Mouse (Mus musculus) CH12.LX (cell line): ENCODE data around the gene Fam102b. TPM values are rescaled to one million over a fixed set of nuclear protein-coding genes. Genes with fewer than 3 reads are reported as not detected.

Source experiments
- DNase-seq: peaks from one replicate; pipeline ENCODE4 v3.0.0-alpha.2; 2013; ENCODE audit errors: extremely low read depth
- H3K27ac ChIP-seq: 2 replicates; pipeline ENCODE4 v1.5.1; 2012; ENCODE audit warnings: low read depth, mild to moderate bottlenecking, control low read depth, moderate library complexity; ENCODE audit not compliant: insufficient read depth
- H3K27me3 ChIP-seq: replicated peaks from 2 replicates; pipeline ENCODE3; 2012; ENCODE audit warnings: inconsistent platforms
- H3K36me3 ChIP-seq, 2 experiments: replicated peaks in 1 of 2; 2 replicates each; pipeline versions ENCODE3 to v1.6.1; 2012; ENCODE audit warnings: inconsistent platforms in 1 of 2, low read length in 1 of 2, mild to moderate bottlenecking in 1 of 2, mixed read lengths in 1 of 2, moderate library complexity in 1 of 2; ENCODE audit not compliant: control insufficient read depth in 1 of 2, insufficient read depth in 1 of 2
- H3K4me1 ChIP-seq, 2 experiments: 2 replicates each; pipeline ENCODE4 v1.6.1; 2012; ENCODE audit warnings: inconsistent platforms in 1 of 2, moderate library complexity in 1 of 2; ENCODE audit not compliant: insufficient read depth in 2 of 2, control insufficient read depth in 1 of 2
- H3K4me2 ChIP-seq: 2 replicates; pipeline ENCODE4 v1.6.1; 2012; ENCODE audit warnings: low read depth, mild to moderate bottlenecking, control low read depth; ENCODE audit not compliant: poor library complexity, insufficient read depth, severe bottlenecking
- H3K4me3 ChIP-seq, 3 experiments: fragments of 150-350 bp in 1 of 3; sonication (generic) in 1 of 3; replicated peaks in 1 of 3; 2 replicates each; pipeline versions ENCODE3 to v1.5.1; 2011 to 2012; ENCODE audit warnings: low read depth in 2 of 3, low read length in 2 of 3, mild to moderate bottlenecking in 2 of 3, moderate library complexity in 2 of 3, control low read depth in 1 of 3, improper control_type of control experiment in 1 of 3, inconsistent platforms in 1 of 3, mixed read lengths in 1 of 3; ENCODE audit not compliant: poor library complexity in 1 of 3
- H3K79me2 ChIP-seq: replicated peaks from 2 replicates; pipeline ENCODE4 v1.6.1; 2012; ENCODE audit warnings: mild to moderate bottlenecking, moderate library complexity; ENCODE audit not compliant: control insufficient read depth, poor library complexity, insufficient read depth, severe bottlenecking; ENCODE audit errors: extremely low read depth
- H3K9ac ChIP-seq: 2 replicates; pipeline ENCODE4 v1.6.1; 2012; ENCODE audit warnings: low read depth, mild to moderate bottlenecking, control low read depth, moderate library complexity; ENCODE audit not compliant: insufficient read depth
- H3K9me3 ChIP-seq: replicated peaks from 2 replicates; pipeline ENCODE3; 2012; ENCODE audit warnings: low read length, inconsistent platforms, mixed read lengths
- BHLHE40 ChIP-seq: IDR thresholded peaks from 2 replicates; pipeline ENCODE4 v1.6.1; 2011; ENCODE audit warnings: mild to moderate bottlenecking, low read depth, low read length, improper control_type of control experiment
- CHD1 ChIP-seq: IDR thresholded peaks from 2 replicates; pipeline ENCODE4 v1.6.1; 2012; ENCODE audit warnings: low read depth, low read length, improper control_type of control experiment, inconsistent platforms
- CHD2 ChIP-seq: IDR thresholded peaks from 2 replicates; pipeline ENCODE4 v1.6.1; 2011; ENCODE audit warnings: low read length, improper control_type of control experiment
- E2F4 ChIP-seq: IDR thresholded peaks from 2 replicates; pipeline ENCODE4 v1.6.1; 2011; ENCODE audit warnings: low read depth, low read length, improper control_type of control experiment; ENCODE audit not compliant: insufficient replicate concordance
- ELF1 ChIP-seq: IDR thresholded peaks from 2 replicates; pipeline ENCODE4 v1.6.1; 2014; ENCODE audit warnings: low read depth, mild to moderate bottlenecking, inconsistent platforms, low read length, improper control_type of control experiment
- IRF4 ChIP-seq: IDR thresholded peaks from 2 replicates; pipeline ENCODE4 v1.6.1; 2014; ENCODE audit warnings: low read depth, mild to moderate bottlenecking, inconsistent platforms, low read length, improper control_type of control experiment
- MAZ ChIP-seq: IDR thresholded peaks from 2 replicates; pipeline ENCODE4 v1.6.1; 2012; ENCODE audit warnings: low read depth, mild to moderate bottlenecking, inconsistent platforms, low read length, improper control_type of control experiment, moderate library complexity
- MEF2A ChIP-seq: IDR thresholded peaks from 2 replicates; pipeline ENCODE4 v1.6.1; 2014; ENCODE audit warnings: low read depth, mild to moderate bottlenecking, inconsistent platforms, low read length, improper control_type of control experiment, borderline replicate concordance
- POLR2A ChIP-seq: IDR thresholded peaks from 2 replicates; pipeline ENCODE4 v1.6.1; 2011; ENCODE audit warnings: low read depth, mild to moderate bottlenecking, improper control_type of control experiment, low read length
- RAD21 ChIP-seq: IDR thresholded peaks from 2 replicates; pipeline ENCODE4 v1.6.1; 2011; ENCODE audit warnings: low read depth, mild to moderate bottlenecking, low read length, improper control_type of control experiment, moderate library complexity
- RCOR1 ChIP-seq: conservative IDR thresholded peaks from 2 replicates; pipeline ENCODE4 v1.6.1; 2012; ENCODE audit warnings: low read depth, mild to moderate bottlenecking, inconsistent platforms, low read length, improper control_type of control experiment
- TBP ChIP-seq: conservative IDR thresholded peaks from 2 replicates; pipeline ENCODE4 v1.6.1; 2011; ENCODE audit warnings: low read depth, low read length, improper control_type of control experiment
- UBTF ChIP-seq: IDR thresholded peaks from 2 replicates; pipeline ENCODE4 v1.6.1; 2012; ENCODE audit warnings: low read depth, mild to moderate bottlenecking, inconsistent platforms, low read length, improper control_type of control experiment, moderate library complexity
- USF1 ChIP-seq: IDR thresholded peaks from 2 replicates; pipeline ENCODE4 v1.6.1; 2014; ENCODE audit warnings: low read depth, mild to moderate bottlenecking, inconsistent platforms, low read length, improper control_type of control experiment
- ZKSCAN1 ChIP-seq: IDR thresholded peaks from 2 replicates; pipeline ENCODE4 v1.6.1; 2012; ENCODE audit warnings: low read depth, inconsistent platforms, low read length, improper control_type of control experiment, borderline replicate concordance
- ZNF384 ChIP-seq: IDR thresholded peaks from 2 replicates; pipeline ENCODE4 v1.6.1; 2012; ENCODE audit warnings: low read depth, low read length, improper control_type of control experiment, inconsistent platforms
- dilution Hi-C: fragments of 300-500 bp; cut with MboI; formaldehyde crosslinking; loops from 2 replicates; pipeline ENCODE4 v1.14.3; 2020; ENCODE audit warnings: low sequenced_read_pairs; ENCODE audit not compliant: extremely low pct_unique_long_range_greater_than_20kb, extremely low pct_ligation_motif_present
- in situ Hi-C: fragments of 300-500 bp; cut with MboI; formaldehyde crosslinking; loops from 3 replicates; pipeline ENCODE4 v1.14.3; 2019; ENCODE audit warnings: low sequenced_read_pairs, low pct_ligation_motif_present, low pct_unique_long_range_greater_than_20kb, mixed read lengths
- polyA plus RNA-seq: library from polyadenylated mRNA; unstranded; fragments of >175 nt; gene quantifications from 2 replicates; pipeline ENCODE4 v1.2.1, GENCODE M21; 2012; ENCODE audit warnings: low read depth; ENCODE audit not compliant: insufficient read length
- total RNA-seq, 2 experiments: library from RNA; depleted of rRNA; stranded (reverse); fragments of 300-350 nt in 1 of 2; fragments of >200 nt in 1 of 2; gene quantifications; 2 replicates each; pipeline ENCODE4 v1.2.3; 2012 to 2014

Gene Fam102b
- total and polyA plus RNA-seq, 3 experiments = 2.8 to 6.2 (median 4.3) TPM

GRCm38 (mm10) chr3:108961226-108961625 is 66.2 kb downstream of the Fam102b start:
- dilution Hi-C loops = no loop called here

DNA sequence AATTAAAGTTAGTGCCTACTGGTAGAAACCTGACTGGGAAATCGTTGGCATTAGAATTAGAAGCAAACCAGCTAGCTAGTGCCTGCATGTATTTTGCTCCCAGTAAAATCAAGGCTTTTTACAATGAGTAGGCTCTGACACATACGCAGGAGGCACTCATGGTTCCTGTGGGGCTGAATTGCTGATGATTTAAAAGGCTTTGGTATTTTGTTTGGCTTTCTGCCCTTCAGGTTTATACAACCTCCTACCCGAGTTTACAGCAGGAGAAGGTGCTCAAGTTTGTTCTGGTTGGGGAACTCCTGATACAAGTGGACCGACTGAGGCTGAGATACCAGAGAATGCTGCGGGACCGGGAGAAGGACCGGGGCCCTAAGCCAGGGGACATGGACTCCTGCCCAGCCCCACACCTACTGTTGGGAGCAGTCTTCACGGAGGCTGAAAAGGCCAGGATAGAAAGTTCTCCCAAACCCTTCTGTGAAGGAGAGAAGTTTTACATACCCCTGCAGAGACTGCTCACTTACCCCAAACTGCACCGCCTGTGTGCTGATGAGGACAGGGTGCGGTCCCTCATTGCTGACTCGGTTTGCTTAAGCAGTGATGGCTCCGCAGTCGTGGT is 67.6 kb downstream of the Fam102b start:
- TF ChIP-seq TBP = no peak
- TF ChIP-seq MEF2A = no peak
- TF ChIP-seq ZKSCAN1 = no peak
- no peak for TF ChIP-seq USF1
- no peak for TF ChIP-seq ELF1
- no peak for TF ChIP-seq CHD1
- TF ChIP-seq E2F4 = no peak
- TF ChIP-seq UBTF = no peak
- no peak overlapping the region for H3K27ac ChIP-seq

More at GRCm38 (mm10) chr3:108961226-108961625, 66.2 kb downstream of the Fam102b start:
- Histone ChIP-seq H3K27ac (no peak overlapping the region), H3K4me2 (no peak overlapping the region), H3K4me3 (no peak overlapping the region), H3K79me2 (no peaks in the 10 kb centered on the region), H3K27me3 (no peaks in the 10 kb centered on the region), H3K9me3 (no peaks in the 10 kb centered on the region), H3K36me3 (no peaks in the 10 kb centered on the region), H3K9ac (no peak overlapping the region), H3K4me1 (no peaks in the 10 kb centered on the region; a peak in 1 of 4 replicates)
- in situ Hi-C loops = no loop called here
- no peak for TF ChIP-seq POLR2A
- TF ChIP-seq ZNF384 = no peak
- no peak for TF ChIP-seq BHLHE40
- no peak for TF ChIP-seq CHD2
- TF ChIP-seq IRF4 = no peak
- no peak for TF ChIP-seq MAZ
- no peak for TF ChIP-seq UBTF
- TF ChIP-seq USF1 = no peak
- no peak for TF ChIP-seq RCOR1
- TF ChIP-seq ELF1 = no peak
- TF ChIP-seq CHD1 = no peak
- no peak for TF ChIP-seq RAD21
- DNase-seq = no peak

More for the DNA sequence above, 67.6 kb downstream of the Fam102b start:
- in situ Hi-C loops = no loop called here
- Histone ChIP-seq H3K4me1 (no peaks in the 10 kb centered on the region; a peak in 1 of 4 replicates), H3K9me3 (no peaks in the 10 kb centered on the region), H3K27me3 (no peaks in the 10 kb centered on the region), H3K4me2 (no peak overlapping the region), H3K4me3 (no peak overlapping the region), H3K79me2 (no peaks in the 10 kb centered on the region), H3K9ac (no peak overlapping the region), H3K36me3 (no peaks in the 10 kb centered on the region)
- no peak for DNase-seq
- dilution Hi-C loops = no loop called here
